Mouse (Mus musculus): Measurements from ENCODE around the gene Gli2. TPM values are rescaled to one million over a fixed set of nuclear protein-coding genes. Genes with fewer than 3 reads are reported as not detected.

The Gli2 gene
- polyA plus RNA-seq, 1 experiment from 2014 or later: 14.5 TPM

DNA sequence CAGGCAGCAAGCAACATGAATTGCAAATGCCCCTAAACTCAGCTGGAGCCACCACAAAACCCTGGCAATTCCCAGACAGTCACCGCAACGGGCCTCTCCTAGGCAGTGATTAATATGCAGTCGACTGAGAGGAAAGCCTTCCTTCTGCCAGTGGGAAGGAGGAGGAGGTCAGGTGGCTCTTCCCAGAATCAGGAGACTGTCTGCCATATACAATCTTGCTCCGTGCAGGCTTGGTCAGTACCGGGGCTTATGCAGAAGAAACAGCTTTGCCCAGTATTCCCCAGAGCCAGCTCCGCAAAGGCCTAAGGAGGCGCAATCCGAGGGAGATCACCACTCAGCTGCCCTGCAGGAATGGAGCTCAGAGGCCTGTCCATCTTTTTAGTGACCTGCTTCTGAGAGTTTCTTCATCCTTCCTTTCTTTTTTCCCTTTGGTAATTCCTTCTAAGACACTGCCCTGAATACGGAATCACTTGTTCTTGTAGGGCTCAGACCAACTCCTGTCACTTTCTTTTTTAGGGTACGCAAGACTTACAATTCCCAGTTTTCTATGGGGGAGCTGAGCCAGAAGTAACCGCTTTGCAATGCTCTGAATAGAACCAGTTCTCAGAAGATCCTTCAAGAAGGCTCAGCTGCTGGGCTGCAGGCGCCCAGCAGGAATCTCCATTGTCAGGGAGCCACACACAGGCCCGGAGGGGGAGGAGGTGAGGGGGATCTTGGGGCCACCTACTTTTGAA is 142.6 kb downstream of the Gli2 start:
- Histone ChIP-seq H3K4me2 (no peak overlapping the region), H3K27ac (no peak overlapping the region), H3K9ac (no peak overlapping the region), H3K9me3 (no peaks in the 10 kb centered on the region), H3K36me3 (0 out of 2 replicates have a peak, but pooled peaks cover 5% of the 10 kb centered on the region), H3K4me3 (no peak overlapping the region), H3K27me3 (no peaks in the 10 kb centered on the region), H3K4me1 (peaks cover 70% of the 10 kb centered on the region)
- ATAC-seq (ENCODE audit: insufficient number of reproducible peaks, low FRiP score, low TSS enrichment, low read depth): no peak
- WGBS: 41% methylated on average over 13 of the region's 13 CpGs

GRCm38 (mm10) chr1:118909051-118909450 is 144.4 kb downstream of the Gli2 start:
- peak overlapping the region; percentile 1; the same call in 1 of the 2 replicates for H3K27ac ChIP-seq
- ATAC-seq (ENCODE audit: insufficient number of reproducible peaks, low FRiP score, low TSS enrichment, low read depth): no peak
- H3K9me3 ChIP-seq: no peaks in the 10 kb centered on the region
- H3K4me2 ChIP-seq: no peak overlapping the region
- no peaks in the 10 kb centered on the region for H3K27me3 ChIP-seq
- 76% methylated on average over 3 of the region's 3 CpGs for WGBS
- no peak overlapping the region for H3K9ac ChIP-seq
- H3K4me1 ChIP-seq: peaks cover 87% of the 10 kb centered on the region
- no peak overlapping the region for H3K4me3 ChIP-seq
- no peaks in the 10 kb centered on the region for H3K36me3 ChIP-seq

DNA sequence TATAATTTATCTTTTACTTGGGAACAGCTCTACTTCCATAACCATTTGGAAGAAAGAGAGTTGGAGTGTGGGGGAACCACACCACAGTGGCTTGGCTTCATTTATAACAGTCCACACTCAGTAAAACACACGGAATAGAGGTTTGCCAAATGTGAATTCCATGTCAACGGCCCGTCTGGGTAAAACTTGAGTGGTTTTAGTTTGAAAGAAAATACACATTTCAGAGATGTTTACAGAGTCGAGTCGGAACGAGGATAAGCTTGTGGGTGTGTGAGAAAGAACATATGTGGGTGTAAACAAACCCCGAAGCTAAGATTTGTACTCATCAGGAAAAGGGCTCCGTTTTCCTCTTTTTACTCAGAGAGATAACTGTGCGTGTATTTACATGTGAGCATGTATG is 145.8 kb downstream of the Gli2 start:
- peaks cover 83% of the 10 kb centered on the region for H3K4me1 ChIP-seq
- no peaks in the 10 kb centered on the region for H3K36me3 ChIP-seq
- H3K9ac ChIP-seq: no peak overlapping the region
- no peaks in the 10 kb centered on the region for H3K9me3 ChIP-seq
- peak overlapping the region; percentile 14; the same call in 1 of the 2 replicates for H3K27ac ChIP-seq
- WGBS: 53% methylated on average over 9 of the region's 9 CpGs
- no peaks in the 10 kb centered on the region for H3K27me3 ChIP-seq
- no peak overlapping the region for H3K4me2 ChIP-seq
- H3K4me3 ChIP-seq: no peak overlapping the region
- no peak for ATAC-seq (ENCODE audit: insufficient number of reproducible peaks, low FRiP score, low TSS enrichment, low read depth)

DNA sequence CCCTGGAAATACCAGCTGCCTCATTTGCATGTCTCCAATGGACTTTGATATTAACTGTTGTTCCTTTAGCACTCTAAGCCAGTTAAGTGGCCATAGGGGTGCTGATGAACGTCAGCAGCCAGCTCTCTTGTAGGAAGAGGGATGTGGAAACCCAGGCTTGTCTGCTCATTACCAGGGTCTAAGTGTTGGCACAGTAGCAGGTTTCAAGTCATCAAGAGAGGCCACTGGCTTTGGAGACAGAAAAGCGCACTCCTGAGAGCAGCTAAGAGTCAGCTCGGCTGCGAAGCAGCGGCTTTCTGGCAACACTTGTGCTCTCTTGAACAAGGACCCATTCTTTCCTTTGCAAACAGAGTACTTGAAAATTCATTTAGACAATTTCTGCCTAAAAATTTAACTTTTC is 148.1 kb downstream of the Gli2 start:
- no peaks in the 10 kb centered on the region for H3K9me3 ChIP-seq
- no peak overlapping the region for H3K4me3 ChIP-seq
- H3K27ac ChIP-seq: peak overlapping the region; percentile 29; the same call in 1 of the 2 replicates
- WGBS: 43% methylated on average over 5 of the region's 5 CpGs
- peaks cover 87% of the 10 kb centered on the region for H3K4me1 ChIP-seq
- no peaks in the 10 kb centered on the region for H3K36me3 ChIP-seq
- no peaks in the 10 kb centered on the region for H3K27me3 ChIP-seq
- H3K9ac ChIP-seq: no peak overlapping the region
- ATAC-seq (ENCODE audit: insufficient number of reproducible peaks, low FRiP score, low TSS enrichment, low read depth): no peak
- no peak overlapping the region for H3K4me2 ChIP-seq

DNA sequence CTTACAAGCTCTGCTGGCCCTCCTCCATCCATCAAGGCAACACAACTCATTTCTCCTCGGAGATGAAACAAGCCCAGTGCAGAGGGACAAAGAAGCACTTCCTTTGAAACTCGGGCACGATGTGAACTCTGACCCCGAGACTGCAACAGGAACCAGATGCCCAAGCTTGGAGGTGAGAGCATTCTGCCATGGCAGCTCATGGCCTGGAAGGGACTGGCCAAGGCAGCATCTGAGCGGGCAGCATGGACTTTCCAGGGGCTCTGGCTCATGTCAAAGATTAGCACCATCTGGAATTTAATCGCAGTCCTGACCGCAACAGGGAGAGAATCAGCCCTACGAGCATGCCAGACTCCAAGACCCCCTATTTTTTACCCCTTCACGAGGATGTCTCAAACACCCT is 148.5 kb downstream of the Gli2 start:
- Histone ChIP-seq H3K27ac (peak overlapping the region; percentile 29; the same call in 1 of the 2 replicates), H3K4me1 (peaks cover 89% of the 10 kb centered on the region), H3K27me3 (no peaks in the 10 kb centered on the region), H3K4me2 (no peak overlapping the region), H3K36me3 (no peaks in the 10 kb centered on the region), H3K9ac (no peak overlapping the region), H3K4me3 (no peak overlapping the region), H3K9me3 (no peaks in the 10 kb centered on the region)
- 34% methylated on average over 9 of the region's 9 CpGs for WGBS
- ATAC-seq (ENCODE audit: insufficient number of reproducible peaks, low FRiP score, low TSS enrichment, low read depth): no peak

GRCm38 (mm10) chr1:118904431-118904830 is 149.0 kb downstream of the Gli2 start:
- H3K9me3 ChIP-seq: no peaks in the 10 kb centered on the region
- 55% methylated on average over 3 of the region's 3 CpGs for WGBS
- no peaks in the 10 kb centered on the region for H3K36me3 ChIP-seq
- no peak for ATAC-seq (ENCODE audit: insufficient number of reproducible peaks, low FRiP score, low TSS enrichment, low read depth)
- H3K4me2 ChIP-seq: no peak overlapping the region
- no peaks in the 10 kb centered on the region for H3K27me3 ChIP-seq
- no peak overlapping the region for H3K4me3 ChIP-seq
- peaks cover 86% of the 10 kb centered on the region for H3K4me1 ChIP-seq
- H3K9ac ChIP-seq: no peak overlapping the region
- H3K27ac ChIP-seq: no peak overlapping the region

- Histone ChIP-seq H3K9ac (no peak overlapping the region), H3K4me2 (no peak overlapping the region), H3K27me3 (no peaks in the 10 kb centered on the region), H3K4me3 (no peak overlapping the region), H3K9me3 (no peaks in the 10 kb centered on the region), H3K4me1 (peaks cover 80% of the 10 kb centered on the region), H3K27ac (peak overlapping the region; percentile 47), H3K36me3 (no peaks in the 10 kb centered on the region)
- ATAC-seq (ENCODE audit: insufficient number of reproducible peaks, low FRiP score, low TSS enrichment, low read depth): no peak
- WGBS: 84% methylated on average over 3 of the region's 3 CpGs
These were observed 149.7 kb downstream of the Gli2 start for GRCm38 (mm10) chr1:118903742-118904141.

DNA sequence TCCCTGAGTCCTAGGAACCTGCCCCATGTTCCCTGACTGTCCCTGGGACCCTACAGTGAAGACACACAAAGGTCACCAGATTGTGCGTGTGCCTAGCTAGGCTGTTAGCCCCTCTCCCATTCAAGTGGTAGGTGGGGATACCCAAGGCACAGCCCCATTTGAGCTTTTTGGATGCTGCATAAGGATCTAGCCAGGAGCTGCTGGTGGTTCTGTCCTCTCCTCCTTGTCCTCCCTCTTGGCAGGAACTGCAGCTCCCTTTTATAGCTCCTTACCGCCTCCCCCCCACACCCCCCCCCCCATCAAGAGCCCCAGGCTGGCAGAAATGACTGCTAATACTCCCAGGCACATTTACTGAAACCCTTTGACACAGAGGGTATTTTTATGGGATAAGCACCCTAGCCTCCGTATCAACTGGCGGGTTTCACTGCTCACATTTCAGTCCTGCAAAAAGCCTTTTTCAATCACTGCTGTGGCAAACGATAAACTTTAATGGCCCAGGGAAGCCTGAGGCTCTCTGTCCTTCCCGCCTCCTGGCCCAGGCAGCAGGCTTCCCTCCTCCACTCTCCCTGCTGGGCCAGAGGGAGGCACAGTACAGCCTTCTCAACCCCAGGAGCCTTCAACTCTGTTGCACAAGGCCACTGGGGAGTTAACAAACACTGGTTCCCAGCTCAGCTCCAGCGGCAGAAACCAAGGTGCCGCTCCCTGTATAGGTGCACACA is 151.4 kb downstream of the Gli2 start:
- Histone ChIP-seq H3K36me3 (no peaks in the 10 kb centered on the region), H3K4me2 (no peak overlapping the region), H3K27me3 (no peaks in the 10 kb centered on the region), H3K9me3 (no peaks in the 10 kb centered on the region), H3K27ac (peak overlapping the region; percentile 65), H3K4me3 (no peak overlapping the region), H3K4me1 (peaks cover 63% of the 10 kb centered on the region), H3K9ac (peak overlapping the region; percentile 20; the same call in 1 of the 2 replicates)
- WGBS: 20% methylated on average over 7 of the region's 8 CpGs
- no peak for ATAC-seq (ENCODE audit: insufficient number of reproducible peaks, low FRiP score, low TSS enrichment, low read depth)

- ATAC-seq (ENCODE audit: insufficient number of reproducible peaks, low FRiP score, low TSS enrichment, low read depth): no peak
- Histone ChIP-seq H3K9ac (no peak overlapping the region), H3K9me3 (no peaks in the 10 kb centered on the region), H3K4me3 (no peak overlapping the region), H3K27ac (no peak overlapping the region), H3K4me1 (peaks cover 52% of the 10 kb centered on the region), H3K27me3 (no peaks in the 10 kb centered on the region), H3K36me3 (no peaks in the 10 kb centered on the region), H3K4me2 (no peak overlapping the region)
- 62% methylated on average over 3 of the region's 3 CpGs for WGBS
These were observed 155.1 kb downstream of the Gli2 start for GRCm38 (mm10) chr1:118898351-118898750.

GRCm38 (mm10) chr1:118895026-118895762 is 158.2 kb downstream of the Gli2 start:
- H3K9me3 ChIP-seq: no peaks in the 10 kb centered on the region
- ATAC-seq (ENCODE audit: insufficient number of reproducible peaks, low FRiP score, low TSS enrichment, low read depth): peak; percentile 59
- H3K4me3 ChIP-seq: no peak overlapping the region
- no peaks in the 10 kb centered on the region for H3K27me3 ChIP-seq
- H3K9ac ChIP-seq: no peak overlapping the region
- H3K4me1 ChIP-seq: peaks cover 55% of the 10 kb centered on the region
- H3K4me2 ChIP-seq: no peak overlapping the region
- WGBS: 64% methylated on average over 9 of the region's 9 CpGs
- H3K36me3 ChIP-seq: no peaks in the 10 kb centered on the region
- peak overlapping the region; percentile 72 for H3K27ac ChIP-seq

- WGBS: 38% methylated on average over 5 of the region's 5 CpGs
- peaks cover 52% of the 10 kb centered on the region for H3K4me1 ChIP-seq
- H3K27me3 ChIP-seq: no peaks in the 10 kb centered on the region
- H3K4me3 ChIP-seq: no peak overlapping the region
- H3K36me3 ChIP-seq: peaks cover 23% of the 10 kb centered on the region
- no peaks in the 10 kb centered on the region for H3K9me3 ChIP-seq
- H3K27ac ChIP-seq: 0 out of 2 replicates have a peak overlapping the region, but pooled peaks have one; percentile 1
- no peak for ATAC-seq (ENCODE audit: insufficient number of reproducible peaks, low FRiP score, low TSS enrichment, low read depth)
- no peak overlapping the region for H3K9ac ChIP-seq
- no peak overlapping the region for H3K4me2 ChIP-seq
These were observed 162.0 kb downstream of the Gli2 start for GRCm38 (mm10) chr1:118891395-118891794.

Data from limb, embryonic 15.5 days (tissue).